Mouse (Mus musculus): ENCODE results near the gene Abca1. TPM values are rescaled to one million over a fixed set of nuclear protein-coding genes. Genes with fewer than 3 reads are reported as not detected.
A peak's percentile ranks its signal among the peaks of the same experiment; 100 is the strongest.

Gene Abca1
- polyA plus RNA-seq, 1 experiment from 2014 or later, result 236 TPM

GRCm38 (mm10) chr4:53170403-53170802, 10.7 kb upstream of the Abca1 start:
- no peak overlapping the region for H3K27ac ChIP-seq
- H3K79me2 ChIP-seq (ENCODE audit: inconsistent target), result no peaks in the 10 kb centered on the region
- no peak overlapping the region for H3K4me3 ChIP-seq (ENCODE audit: inconsistent target)
- WGBS (ENCODE audit: missing documents), result 52% methylated on average over 2 of the region's 2 CpGs
- no peaks in the 10 kb centered on the region for H3K36me3 ChIP-seq (ENCODE audit: inconsistent target)

GRCm38 (mm10) chr4:53165231-53165630, 5.5 kb upstream of the Abca1 start:
- no peaks in the 10 kb centered on the region for H3K79me2 ChIP-seq (ENCODE audit: inconsistent target)
- H3K36me3 ChIP-seq (ENCODE audit: inconsistent target), result no peaks in the 10 kb centered on the region
- WGBS (ENCODE audit: missing documents), result 60% methylated on average over 3 of the region's 25 CpGs
- no peak overlapping the region for H3K27ac ChIP-seq
- no peak overlapping the region for H3K4me3 ChIP-seq (ENCODE audit: inconsistent target)

- peak overlapping the region; percentile 90 for H3K27ac ChIP-seq
- peaks cover 1% of the 10 kb centered on the region; the same call in 1 of the 2 replicates for H3K36me3 ChIP-seq (ENCODE audit: inconsistent target)
- peaks cover 53% of the 10 kb centered on the region for H3K79me2 ChIP-seq (ENCODE audit: inconsistent target)
- H3K4me3 ChIP-seq (ENCODE audit: inconsistent target), result peak overlapping the region; percentile 98
- 2% methylated on average over 20 of the region's 20 CpGs for WGBS (ENCODE audit: missing documents)
Measured at GRCm38 (mm10) chr4:53159176-53159575, 519 bp downstream of the Abca1 start.

GRCm38 (mm10) chr4:53158634-53159033, 1.1 kb downstream of the Abca1 start:
- Histone ChIP-seq H3K79me2 (ENCODE audit: inconsistent target) (peaks cover 58% of the 10 kb centered on the region), H3K36me3 (ENCODE audit: inconsistent target) (peaks cover 7% of the 10 kb centered on the region; the same call in 1 of the 2 replicates), H3K4me3 (ENCODE audit: inconsistent target) (peak overlapping the region; percentile 98), H3K27ac (peak overlapping the region; percentile 90)
- 2% methylated on average over 18 of the region's 18 CpGs for WGBS (ENCODE audit: missing documents)

- Histone ChIP-seq H3K27ac (0 out of 2 replicates have a peak overlapping the region, but pooled peaks have one; percentile 19), H3K79me2 (ENCODE audit: inconsistent target) (peaks cover 90% of the 10 kb centered on the region), H3K4me3 (ENCODE audit: inconsistent target) (no peak overlapping the region), H3K36me3 (ENCODE audit: inconsistent target) (peaks cover 21% of the 10 kb centered on the region)
- 52% methylated on average over 11 of the region's 11 CpGs for WGBS (ENCODE audit: missing documents)
Measured at GRCm38 (mm10) chr4:53155471-53155870, 4.2 kb downstream of the Abca1 start.

- WGBS (ENCODE audit: missing documents), result 93% methylated on average over 6 of the region's 6 CpGs
- Histone ChIP-seq H3K79me2 (ENCODE audit: inconsistent target) (peaks cover 99% of the 10 kb centered on the region), H3K4me3 (ENCODE audit: inconsistent target) (no peak overlapping the region), H3K36me3 (ENCODE audit: inconsistent target) (peaks cover 21% of the 10 kb centered on the region), H3K27ac (no peak overlapping the region)
Measured at GRCm38 (mm10) chr4:53153711-53154110, 6.0 kb downstream of the Abca1 start.

GRCm38 (mm10) chr4:53153061-53153460, 6.6 kb downstream of the Abca1 start:
- H3K36me3 ChIP-seq (ENCODE audit: inconsistent target), result peaks cover 21% of the 10 kb centered on the region
- H3K4me3 ChIP-seq (ENCODE audit: inconsistent target), result no peak overlapping the region
- WGBS (ENCODE audit: missing documents), result 93% methylated on average over 4 of the region's 4 CpGs

GRCm38 (mm10) chr4:53152655-53153054, 7.0 kb downstream of the Abca1 start:
- 94% methylated on average over 3 of the region's 5 CpGs for WGBS (ENCODE audit: missing documents)
- no peak overlapping the region for H3K4me3 ChIP-seq (ENCODE audit: inconsistent target)
- H3K79me2 ChIP-seq (ENCODE audit: inconsistent target), result peaks cover 100% of the 10 kb centered on the region
- H3K36me3 ChIP-seq (ENCODE audit: inconsistent target), result peaks cover 21% of the 10 kb centered on the region
- H3K27ac ChIP-seq, result no peak overlapping the region

More at GRCm38 (mm10) chr4:53153061-53153460, 6.6 kb downstream of the Abca1 start:
- no peak overlapping the region for H3K27ac ChIP-seq
- peaks cover 100% of the 10 kb centered on the region for H3K79me2 ChIP-seq (ENCODE audit: inconsistent target)

GRCm38 (mm10) chr4:53150516-53150915, 9.2 kb downstream of the Abca1 start:
- Histone ChIP-seq H3K79me2 (ENCODE audit: inconsistent target) (peaks cover 100% of the 10 kb centered on the region), H3K36me3 (ENCODE audit: inconsistent target) (peaks cover 29% of the 10 kb centered on the region), H3K4me3 (ENCODE audit: inconsistent target) (no peak overlapping the region), H3K27ac (peak overlapping the region; percentile 38; the same call in 1 of the 2 replicates)
- 44% methylated on average over 7 of the region's 8 CpGs for WGBS (ENCODE audit: missing documents)

GRCm38 (mm10) chr4:53149644-53150043, 10.1 kb downstream of the Abca1 start:
- WGBS (ENCODE audit: missing documents), result 70% methylated on average over 4 of the region's 5 CpGs
- H3K36me3 ChIP-seq (ENCODE audit: inconsistent target), result peaks cover 36% of the 10 kb centered on the region
- H3K79me2 ChIP-seq (ENCODE audit: inconsistent target), result peaks cover 100% of the 10 kb centered on the region
- H3K27ac ChIP-seq, result peak overlapping the region; percentile 38
- H3K4me3 ChIP-seq (ENCODE audit: inconsistent target), result no peak overlapping the region

GRCm38 (mm10) chr4:53148817-53149216, 10.9 kb downstream of the Abca1 start:
- H3K4me3 ChIP-seq (ENCODE audit: inconsistent target), result no peak overlapping the region
- H3K79me2 ChIP-seq (ENCODE audit: inconsistent target), result peaks cover 100% of the 10 kb centered on the region
- peaks cover 40% of the 10 kb centered on the region for H3K36me3 ChIP-seq (ENCODE audit: inconsistent target)
- WGBS (ENCODE audit: missing documents), result 81% methylated on average over 2 of the region's 2 CpGs
- H3K27ac ChIP-seq, result peak overlapping the region; percentile 38

- peaks cover 100% of the 10 kb centered on the region for H3K79me2 ChIP-seq (ENCODE audit: inconsistent target)
- WGBS (ENCODE audit: missing documents), result 94% methylated on average over 2 of the region's 2 CpGs
- H3K36me3 ChIP-seq (ENCODE audit: inconsistent target), result peaks cover 44% of the 10 kb centered on the region
- H3K27ac ChIP-seq, result no peak overlapping the region
- H3K4me3 ChIP-seq (ENCODE audit: inconsistent target), result no peak overlapping the region
Measured at GRCm38 (mm10) chr4:53147454-53147853, 12.2 kb downstream of the Abca1 start.

- Histone ChIP-seq H3K36me3 (ENCODE audit: inconsistent target) (peaks cover 41% of the 10 kb centered on the region), H3K79me2 (ENCODE audit: inconsistent target) (peaks cover 96% of the 10 kb centered on the region), H3K27ac (no peak overlapping the region), H3K4me3 (ENCODE audit: inconsistent target) (no peak overlapping the region)
- 88% methylated on average over 4 of the region's 4 CpGs for WGBS (ENCODE audit: missing documents)
Measured at GRCm38 (mm10) chr4:53147046-53147445, 12.6 kb downstream of the Abca1 start.

GRCm38 (mm10) chr4:53146227-53146949, 13.3 kb downstream of the Abca1 start:
- 95% methylated on average over 10 of the region's 12 CpGs for WGBS (ENCODE audit: missing documents)
- Histone ChIP-seq H3K4me3 (ENCODE audit: inconsistent target) (no peak overlapping the region), H3K79me2 (ENCODE audit: inconsistent target) (peaks cover 89% of the 10 kb centered on the region), H3K36me3 (ENCODE audit: inconsistent target) (peaks cover 43% of the 10 kb centered on the region), H3K27ac (no peak overlapping the region)

- Histone ChIP-seq H3K36me3 (ENCODE audit: inconsistent target) (peaks cover 50% of the 10 kb centered on the region), H3K79me2 (ENCODE audit: inconsistent target) (peaks cover 88% of the 10 kb centered on the region), H3K27ac (no peak overlapping the region), H3K4me3 (ENCODE audit: inconsistent target) (no peak overlapping the region)
- 95% methylated on average over 9 of the region's 12 CpGs for WGBS (ENCODE audit: missing documents)
Measured at GRCm38 (mm10) chr4:53145434-53146168, 14.1 kb downstream of the Abca1 start.

All from macrophage (primary cell).